Mouse (Mus musculus) neural tube, embryonic 11.5 days (tissue): ENCODE measurements around the gene Llgl1. TPM values are rescaled to one million over a fixed set of nuclear protein-coding genes. Genes with fewer than 3 reads are reported as not detected.

Source experiments
- ATAC-seq: fragments of 200-750 bp; cut with Nextera tagmentation; 2 replicates; pipeline ENCODE4 v1.8.0; 2017; ENCODE audit warnings: moderate number of reproducible peaks, mild to moderate bottlenecking, moderate TSS enrichment, moderate library complexity; ENCODE audit not compliant: insufficient read depth, low FRiP score, low TSS enrichment
- DNase-seq: peaks from one replicate; pipeline ENCODE4 v3.0.0-alpha.2; 2015; ENCODE audit warnings: low spot score
- H3K27ac ChIP-seq: fragments of 300-500 bp; sonication (generic); 2 replicates; pipeline ENCODE4 v1.5.1; 2014; ENCODE audit warnings: low read depth, mild to moderate bottlenecking, low read length
- H3K27me3 ChIP-seq: fragments of 300-500 bp; sonication (generic); 2 replicates; pipeline ENCODE4 v1.6.1; 2014; ENCODE audit warnings: mild to moderate bottlenecking, low read length, mixed read lengths; ENCODE audit not compliant: control insufficient read depth, insufficient read depth
- H3K36me3 ChIP-seq: fragments of 300-500 bp; sonication (generic); 2 replicates; pipeline ENCODE4 v1.6.1; 2014; ENCODE audit warnings: mild to moderate bottlenecking, low read length, moderate library complexity, mixed read lengths; ENCODE audit not compliant: control insufficient read depth, insufficient read depth
- H3K4me1 ChIP-seq: fragments of 300-500 bp; sonication (generic); 2 replicates; pipeline ENCODE4 v1.6.1; 2014; ENCODE audit warnings: low read length, mixed read lengths; ENCODE audit not compliant: control insufficient read depth, insufficient read depth
- H3K4me2 ChIP-seq: fragments of 300-500 bp; sonication (generic); 2 replicates; pipeline ENCODE4 v1.6.1; 2014; ENCODE audit warnings: low read depth, mild to moderate bottlenecking, moderate library complexity
- H3K4me3 ChIP-seq: fragments of 300-500 bp; sonication (generic); 2 replicates; pipeline ENCODE4 v1.5.1; 2014; ENCODE audit warnings: low read depth, low read length
- H3K9ac ChIP-seq: fragments of 300-500 bp; sonication (generic); 2 replicates; pipeline ENCODE4 v1.6.1; 2014; ENCODE audit warnings: mild to moderate bottlenecking, low read length
- H3K9me3 ChIP-seq: fragments of 300-500 bp; sonication (generic); 2 replicates; pipeline ENCODE4 v1.6.1; 2016; ENCODE audit warnings: low read length; ENCODE audit not compliant: control insufficient read depth
- WGBS: fragments of 180-500 bp; shearing (Covaris S2); extraction: QIAGEN DNeasy Blood & Tissue Kit; methylation state at CpG from one replicate; pipeline ENCODE4 v1.1.7; 2014; 5-methylcytosine and 5-hydroxymethylcytosine counted together
- polyA plus RNA-seq: library from polyadenylated mRNA; unstranded; fragments of >200 nt; fragmentation: Nextera tagmentation; extraction: Ambion mirVana; gene quantifications from 2 replicates; pipeline ENCODE4 v1.2.1, GENCODE M21; 2014

The Llgl1 gene
- polyA plus RNA-seq, 1 experiment from 2014 or later = 111 TPM

GRCm38 (mm10) chr11:60731251-60731650, 31.7 kb downstream of the Llgl1 start:
- Histone ChIP-seq H3K9me3 (no peaks in the 10 kb centered on the region), H3K27me3 (no peaks in the 10 kb centered on the region), H3K36me3 (peaks cover 2% of the 10 kb centered on the region; the same call in 1 of the 2 replicates), H3K4me1 (peaks cover 4% of the 10 kb centered on the region; the same call in 1 of the 2 replicates), H3K27ac (no peak overlapping the region), H3K4me3 (no peak overlapping the region), H3K4me2 (no peak overlapping the region), H3K9ac (no peak overlapping the region)
- ATAC-seq = no peak
- DNase-seq = no peak
- 88% methylated on average over 14 of the region's 14 CpGs for WGBS

GRCm38 (mm10) chr11:60734206-60734605, 34.7 kb downstream of the Llgl1 start:
- DNase-seq (no peak), ATAC-seq (no peak)
- Histone ChIP-seq H3K4me3 (no peak overlapping the region), H3K9me3 (no peaks in the 10 kb centered on the region), H3K4me2 (no peak overlapping the region), H3K4me1 (no peaks in the 10 kb centered on the region), H3K9ac (no peak overlapping the region), H3K27ac (no peak overlapping the region), H3K36me3 (peaks cover 2% of the 10 kb centered on the region; the same call in 1 of the 2 replicates), H3K27me3 (no peaks in the 10 kb centered on the region)
- whole genome bisulfite sequencing = 81% methylated on average over 2 of the region's 2 CpGs

- Histone ChIP-seq H3K36me3 (peaks cover 5% of the 10 kb centered on the region; the same call in 1 of the 2 replicates), H3K27me3 (no peaks in the 10 kb centered on the region), H3K4me2 (no peak overlapping the region), H3K27ac (no peak overlapping the region), H3K4me3 (no peak overlapping the region), H3K4me1 (no peaks in the 10 kb centered on the region), H3K9me3 (no peaks in the 10 kb centered on the region), H3K9ac (no peak overlapping the region)
- ATAC-seq (no peak), DNase-seq (no peak)
- WGBS = 84% methylated on average over 5 of the region's 5 CpGs
These were observed 35.7 kb downstream of the Llgl1 start for GRCm38 (mm10) chr11:60735191-60735590.

- DNase-seq (no peak), ATAC-seq (no peak)
- 87% methylated on average over 3 of the region's 3 CpGs for WGBS
These were observed 37.0 kb downstream of the Llgl1 start for GRCm38 (mm10) chr11:60736491-60736890.

GRCm38 (mm10) chr11:60737450-60737849, 37.9 kb downstream of the Llgl1 start:
- Histone ChIP-seq H3K27ac (no peak overlapping the region), H3K9me3 (no peaks in the 10 kb centered on the region), H3K9ac (no peak overlapping the region), H3K27me3 (no peaks in the 10 kb centered on the region), H3K36me3 (peaks cover 11% of the 10 kb centered on the region), H3K4me3 (no peak overlapping the region), H3K4me2 (no peak overlapping the region), H3K4me1 (no peaks in the 10 kb centered on the region)
- DNase-seq (no peak), ATAC-seq (no peak)

More at GRCm38 (mm10) chr11:60736491-60736890, 37.0 kb downstream of the Llgl1 start:
- Histone ChIP-seq H3K9ac (no peak overlapping the region), H3K36me3 (peaks cover 8% of the 10 kb centered on the region), H3K27me3 (no peaks in the 10 kb centered on the region), H3K9me3 (no peaks in the 10 kb centered on the region), H3K4me2 (no peak overlapping the region), H3K4me3 (no peak overlapping the region), H3K4me1 (no peaks in the 10 kb centered on the region), H3K27ac (no peak overlapping the region)

GRCm38 (mm10) chr11:60740321-60740720, 40.8 kb downstream of the Llgl1 start:
- H3K9ac ChIP-seq = no peak overlapping the region
- no peak overlapping the region for H3K4me2 ChIP-seq
- 82% methylated on average over 3 of the region's 3 CpGs for WGBS
- H3K27me3 ChIP-seq = no peaks in the 10 kb centered on the region
- ATAC-seq (no peak), DNase-seq (no peak)
- H3K4me3 ChIP-seq = no peak overlapping the region
- no peak overlapping the region for H3K27ac ChIP-seq
- no peaks in the 10 kb centered on the region for H3K9me3 ChIP-seq
- H3K4me1 ChIP-seq = no peaks in the 10 kb centered on the region
- H3K36me3 ChIP-seq = peaks cover 17% of the 10 kb centered on the region

GRCm38 (mm10) chr11:60755570-60755969, 56.0 kb downstream of the Llgl1 start:
- no peak overlapping the region for H3K4me3 ChIP-seq
- DNase-seq (no peak), ATAC-seq (no peak)
- H3K36me3 ChIP-seq = peaks cover 17% of the 10 kb centered on the region
- WGBS = 97% methylated on average over 7 of the region's 7 CpGs
- H3K4me1 ChIP-seq = no peaks in the 10 kb centered on the region
- H3K9ac ChIP-seq = no peak overlapping the region
- H3K27me3 ChIP-seq = no peaks in the 10 kb centered on the region
- H3K27ac ChIP-seq = no peak overlapping the region
- no peak overlapping the region for H3K4me2 ChIP-seq
- no peaks in the 10 kb centered on the region for H3K9me3 ChIP-seq

GRCm38 (mm10) chr11:60761681-60762080, 62.2 kb downstream of the Llgl1 start:
- Histone ChIP-seq H3K4me1 (no peaks in the 10 kb centered on the region), H3K4me2 (no peak overlapping the region), H3K36me3 (peaks cover 2% of the 10 kb centered on the region; the same call in 1 of the 2 replicates), H3K9me3 (no peaks in the 10 kb centered on the region), H3K4me3 (no peak overlapping the region), H3K27ac (no peak overlapping the region), H3K27me3 (no peaks in the 10 kb centered on the region), H3K9ac (no peak overlapping the region)
- no peak for DNase-seq
- 91% methylated on average over 3 of the region's 3 CpGs for WGBS
- ATAC-seq = no peak
